Mouse (Mus musculus): ENCODE results near the gene Fam221b. TPM values are rescaled to one million over a fixed set of nuclear protein-coding genes. Genes with fewer than 3 reads are reported as not detected.
A peak's percentile ranks its signal among the peaks of the same experiment; 100 is the strongest.

Gene Fam221b
- polyA plus RNA-seq, 1 experiment from 2014 or later = 2.7 TPM

DNA sequence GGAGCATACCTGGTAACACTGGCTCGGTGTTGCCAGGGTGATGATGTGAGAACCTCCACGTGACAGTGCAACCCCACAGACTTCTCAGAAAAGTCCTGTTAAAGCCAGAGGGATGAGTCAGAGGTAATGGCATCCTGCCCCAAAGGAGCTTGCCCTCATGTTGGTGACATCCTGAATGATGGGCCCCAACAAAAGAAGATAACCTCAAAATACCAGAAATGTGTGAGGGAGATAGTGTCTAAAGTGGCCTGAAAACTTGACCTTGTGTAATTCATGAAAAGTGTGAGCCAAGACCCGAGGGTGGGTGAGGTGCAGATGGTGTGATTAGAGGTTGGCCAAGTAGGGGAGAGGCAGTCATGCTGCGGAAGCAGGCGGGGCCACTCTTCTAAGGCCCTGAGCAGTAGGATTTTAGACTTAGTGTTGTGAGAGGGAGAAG, 24.9 kb upstream of the Fam221b start:
- Histone ChIP-seq H3K27ac (no peak overlapping the region), H3K9ac (no peak overlapping the region), H3K4me3 (replicated peaks) (no peak overlapping the region), H3K27me3 (no peaks in the 10 kb centered on the region), H3K36me3 (0 out of 2 replicates have a peak, but pooled peaks cover 5% of the 10 kb centered on the region), H3K9me3 (replicated peaks) (no peaks in the 10 kb centered on the region), H3K4me1 (no peaks in the 10 kb centered on the region), H3K4me2 (no peak overlapping the region)
- 74% methylated on average over 5 of the region's 5 CpGs for WGBS
- no peak for ATAC-seq (replicated peaks; ENCODE audit: low FRiP score)

DNA sequence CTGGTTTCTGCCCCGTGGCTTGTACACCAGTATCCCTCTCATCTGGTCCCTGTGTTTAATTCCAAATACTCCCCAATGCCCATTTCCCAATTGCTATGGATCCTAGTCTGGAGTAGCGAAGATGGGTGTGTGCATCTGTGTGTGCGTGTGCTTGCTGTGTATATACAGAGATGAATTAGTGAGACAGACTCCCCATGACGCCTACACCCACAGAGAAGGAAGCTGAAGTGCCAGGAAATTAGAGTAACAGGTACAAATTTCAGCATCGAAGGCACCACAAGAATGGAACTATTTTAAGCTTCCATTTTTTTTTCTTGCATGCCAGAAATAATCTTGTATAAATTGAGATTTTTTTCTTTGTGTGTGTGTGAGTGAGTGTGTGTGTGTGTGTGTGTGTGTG, 22.1 kb upstream of the Fam221b start:
- no peak overlapping the region for H3K4me2 ChIP-seq
- ATAC-seq (replicated peaks; ENCODE audit: low FRiP score) = no peak
- no peak overlapping the region for H3K9ac ChIP-seq
- no peak overlapping the region for H3K27ac ChIP-seq
- no peak overlapping the region for H3K4me3 ChIP-seq (replicated peaks)
- 80% methylated on average over 5 of the region's 5 CpGs for WGBS
- H3K9me3 ChIP-seq (replicated peaks) = no peaks in the 10 kb centered on the region
- peaks cover 5% of the 10 kb centered on the region; the same call in 1 of the 2 replicates for H3K36me3 ChIP-seq
- H3K4me1 ChIP-seq = no peaks in the 10 kb centered on the region
- no peaks in the 10 kb centered on the region for H3K27me3 ChIP-seq

DNA sequence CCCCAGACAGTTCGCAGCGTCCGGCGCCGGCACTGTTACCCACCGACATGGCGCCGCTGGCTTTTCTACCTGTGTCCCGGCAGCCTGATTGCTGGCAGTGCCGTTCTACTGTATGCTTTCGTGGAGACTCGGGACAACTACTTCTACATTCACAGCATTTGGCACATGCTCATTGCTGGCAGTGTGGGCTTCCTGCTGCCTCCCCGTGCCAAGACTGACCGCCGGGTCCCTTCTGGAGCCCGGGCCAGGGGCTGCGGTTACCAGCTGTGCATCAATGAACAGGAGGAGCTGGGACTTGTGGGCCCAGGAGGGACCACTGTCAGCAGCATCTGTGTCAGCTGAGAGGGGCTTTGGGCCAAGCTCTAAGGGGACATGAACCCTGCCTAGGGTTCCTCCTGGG, 21.1 kb upstream of the Fam221b start:
- no peak for ATAC-seq (replicated peaks; ENCODE audit: low FRiP score)
- H3K27ac ChIP-seq = no peak overlapping the region
- no peak overlapping the region for H3K4me3 ChIP-seq (replicated peaks)
- H3K36me3 ChIP-seq = peaks cover 5% of the 10 kb centered on the region; the same call in 1 of the 2 replicates
- H3K4me2 ChIP-seq = no peak overlapping the region
- H3K9me3 ChIP-seq (replicated peaks) = no peaks in the 10 kb centered on the region
- 96% methylated on average over 17 of the region's 17 CpGs for WGBS
- H3K4me1 ChIP-seq = no peaks in the 10 kb centered on the region
- no peak overlapping the region for H3K9ac ChIP-seq
- no peaks in the 10 kb centered on the region for H3K27me3 ChIP-seq

DNA sequence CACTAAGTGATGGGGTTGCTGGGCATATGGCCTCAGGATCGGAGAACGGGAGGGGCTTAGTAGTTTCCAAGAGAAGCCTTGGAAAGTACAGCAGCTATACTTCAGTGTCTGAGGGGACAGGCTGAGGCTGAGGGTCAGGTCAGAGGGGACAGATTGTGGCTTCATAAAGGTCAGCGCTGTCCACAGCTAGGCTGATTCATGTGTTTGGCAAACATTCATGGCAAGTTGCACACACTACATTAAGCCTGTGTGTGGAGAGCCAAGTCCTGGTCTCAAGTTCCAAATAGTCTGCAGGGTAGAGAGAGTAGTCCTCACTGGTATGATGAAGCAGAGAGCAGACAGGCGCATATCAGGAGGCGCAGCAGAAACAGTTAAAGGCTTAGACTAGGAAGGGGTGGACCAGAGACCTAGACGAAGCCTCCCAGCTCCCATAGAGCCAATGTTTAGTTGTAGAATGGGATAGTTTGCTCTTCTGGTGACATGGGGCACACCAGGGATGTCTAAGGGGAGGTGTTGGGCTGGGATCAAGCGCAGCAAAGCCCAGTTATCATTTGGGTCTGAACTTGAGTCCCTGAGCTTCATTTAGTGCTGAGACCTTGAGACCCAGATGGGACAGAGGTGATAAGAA, 10.6 kb upstream of the Fam221b start:
- ATAC-seq (replicated peaks; ENCODE audit: low FRiP score) = no peak
- WGBS = 78% methylated on average over 7 of the region's 7 CpGs
- H3K4me1 ChIP-seq = no peaks in the 10 kb centered on the region
- peaks cover 20% of the 10 kb centered on the region; the same call in 1 of the 2 replicates for H3K36me3 ChIP-seq
- H3K27me3 ChIP-seq = no peaks in the 10 kb centered on the region
- H3K9me3 ChIP-seq (replicated peaks) = no peaks in the 10 kb centered on the region
- H3K9ac ChIP-seq = no peak overlapping the region
- no peak overlapping the region for H3K4me3 ChIP-seq (replicated peaks)
- H3K4me2 ChIP-seq = no peak overlapping the region
- no peak overlapping the region for H3K27ac ChIP-seq

DNA sequence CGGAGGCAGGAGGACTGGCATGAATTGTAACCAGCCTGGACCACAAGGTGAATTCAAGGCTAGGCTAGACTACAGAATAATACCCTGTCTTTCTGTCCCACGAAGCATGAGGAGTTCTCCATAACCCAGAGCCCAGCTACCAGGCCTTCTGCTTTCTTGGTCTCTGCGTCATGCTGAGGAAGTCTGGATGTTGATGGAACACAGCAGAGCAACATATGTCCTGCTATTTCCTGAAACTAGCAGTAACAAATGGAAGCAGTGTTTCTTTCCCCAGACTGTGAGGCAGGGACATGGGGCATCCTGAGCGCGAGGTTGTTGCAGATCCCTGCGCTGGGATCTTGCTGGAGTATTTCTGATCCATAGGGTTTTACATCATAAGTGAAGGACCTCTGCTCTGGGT, 9.6 kb upstream of the Fam221b start:
- ATAC-seq (replicated peaks; ENCODE audit: low FRiP score) = no peak
- Histone ChIP-seq H3K4me2 (no peak overlapping the region), H3K36me3 (peaks cover 25% of the 10 kb centered on the region; the same call in 1 of the 2 replicates), H3K9me3 (replicated peaks) (no peaks in the 10 kb centered on the region), H3K9ac (no peak overlapping the region), H3K4me1 (no peaks in the 10 kb centered on the region), H3K27ac (no peak overlapping the region), H3K4me3 (replicated peaks) (no peak overlapping the region), H3K27me3 (no peaks in the 10 kb centered on the region)
- WGBS = 91% methylated on average over 6 of the region's 6 CpGs

DNA sequence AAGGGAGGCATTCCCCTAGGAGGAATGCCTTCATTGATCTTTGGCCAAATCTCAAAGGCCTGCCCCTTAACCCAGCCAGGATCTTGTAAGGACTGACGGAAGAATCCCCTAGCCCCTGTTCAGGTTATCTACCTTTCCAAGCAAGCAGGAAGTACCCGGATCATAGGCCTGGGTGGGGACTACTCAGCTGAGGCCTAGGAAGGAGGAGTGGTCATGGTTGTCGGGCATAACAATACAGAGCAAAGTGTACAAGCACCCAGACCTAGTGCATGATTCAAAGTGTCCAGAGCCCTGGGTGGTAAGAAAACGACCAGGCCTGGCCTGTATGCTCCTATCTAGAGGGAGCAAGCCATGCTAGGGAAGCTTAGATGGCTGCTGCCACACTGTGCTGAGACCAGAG, 6.7 kb upstream of the Fam221b start:
- Histone ChIP-seq H3K4me1 (0 out of 2 replicates have a peak, but pooled peaks cover 4% of the 10 kb centered on the region), H3K9ac (no peak overlapping the region), H3K27ac (no peak overlapping the region), H3K4me3 (replicated peaks) (no peak overlapping the region), H3K9me3 (replicated peaks) (no peaks in the 10 kb centered on the region), H3K36me3 (0 out of 2 replicates have a peak, but pooled peaks cover 12% of the 10 kb centered on the region), H3K27me3 (no peaks in the 10 kb centered on the region), H3K4me2 (no peak overlapping the region)
- WGBS = 82% methylated on average over 4 of the region's 4 CpGs
- ATAC-seq (replicated peaks; ENCODE audit: low FRiP score) = no peak

DNA sequence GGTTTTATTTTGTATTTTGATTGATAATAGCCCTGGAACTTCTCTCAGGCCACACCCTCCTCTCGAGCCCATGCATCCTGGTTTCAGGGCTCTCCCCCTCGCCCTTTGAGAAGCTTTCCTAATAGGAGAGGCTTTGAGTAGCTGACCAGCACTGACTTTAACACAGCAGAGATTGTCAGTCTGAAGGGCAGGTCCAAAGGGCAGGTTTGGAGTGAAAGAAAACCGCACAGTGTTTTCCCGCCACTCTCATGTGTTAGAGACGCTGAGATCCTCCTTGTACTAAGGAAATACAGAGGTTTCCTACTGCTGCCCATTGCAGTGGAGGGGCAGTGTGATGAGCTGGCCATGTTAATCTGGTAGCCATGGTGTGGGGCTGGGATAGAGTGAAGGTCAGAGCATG, 6.0 kb upstream of the Fam221b start:
- peaks cover 9% of the 10 kb centered on the region for H3K4me1 ChIP-seq
- no peak overlapping the region for H3K27ac ChIP-seq
- 69% methylated on average over 5 of the region's 5 CpGs for WGBS
- no peak overlapping the region for H3K4me2 ChIP-seq
- H3K9me3 ChIP-seq (replicated peaks) = no peaks in the 10 kb centered on the region
- no peak overlapping the region for H3K9ac ChIP-seq
- no peak overlapping the region for H3K4me3 ChIP-seq (replicated peaks)
- H3K36me3 ChIP-seq = 0 out of 2 replicates have a peak, but pooled peaks cover 12% of the 10 kb centered on the region
- no peaks in the 10 kb centered on the region for H3K27me3 ChIP-seq
- no peak for ATAC-seq (replicated peaks; ENCODE audit: low FRiP score)

DNA sequence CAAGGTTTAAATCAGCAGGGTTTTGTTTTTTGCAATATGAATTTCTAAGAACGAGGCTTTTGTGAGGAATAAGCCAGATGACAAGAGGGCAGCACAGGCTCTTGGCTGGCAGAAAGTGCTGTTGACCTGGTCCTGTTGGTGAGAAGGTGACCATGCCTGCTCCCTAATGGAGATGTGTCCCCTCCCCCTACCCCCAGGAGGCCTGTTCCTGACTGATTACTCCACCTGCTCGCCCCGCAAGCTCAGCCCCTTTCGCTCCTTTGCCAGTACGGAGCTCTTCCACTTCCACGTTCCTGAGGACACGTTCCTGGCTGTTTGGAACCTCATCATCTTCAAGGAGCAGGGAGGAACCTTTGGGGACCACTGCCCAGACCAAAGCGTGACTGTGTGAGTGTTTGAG, 4.8 kb upstream of the Fam221b start:
- 0 out of 2 replicates have a peak, but pooled peaks cover 12% of the 10 kb centered on the region for H3K36me3 ChIP-seq
- no peak overlapping the region for H3K4me3 ChIP-seq (replicated peaks)
- 82% methylated on average over 8 of the region's 8 CpGs for WGBS
- peaks cover 17% of the 10 kb centered on the region for H3K4me1 ChIP-seq
- no peak overlapping the region for H3K4me2 ChIP-seq
- no peaks in the 10 kb centered on the region for H3K9me3 ChIP-seq (replicated peaks)
- H3K27me3 ChIP-seq = no peaks in the 10 kb centered on the region
- H3K27ac ChIP-seq = no peak overlapping the region
- ATAC-seq (replicated peaks; ENCODE audit: low FRiP score) = no peak
- H3K9ac ChIP-seq = no peak overlapping the region

DNA sequence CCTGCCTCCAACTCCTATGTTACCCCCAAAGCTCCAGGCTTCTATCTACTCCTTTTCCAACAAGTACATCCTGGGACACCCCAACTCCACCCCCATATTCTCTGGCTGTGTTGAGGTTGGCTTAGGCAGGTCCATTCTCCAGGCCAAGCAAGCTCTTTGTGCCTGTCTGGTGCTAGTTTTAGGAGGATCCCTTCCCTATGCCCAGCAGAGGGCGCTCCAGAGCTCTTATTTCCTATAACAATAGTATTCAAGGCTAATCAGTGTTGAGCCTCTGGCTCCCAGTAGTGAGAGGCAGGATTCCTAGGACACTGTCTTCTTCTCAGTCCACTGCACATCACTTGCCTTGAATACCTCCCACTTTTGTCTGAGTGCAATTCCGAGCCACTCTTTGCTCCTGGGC, 3.1 kb upstream of the Fam221b start:
- H3K36me3 ChIP-seq = 0 out of 2 replicates have a peak, but pooled peaks cover 12% of the 10 kb centered on the region
- WGBS = 11% methylated on average over 2 of the region's 2 CpGs
- ATAC-seq (replicated peaks; ENCODE audit: low FRiP score) = no peak

DNA sequence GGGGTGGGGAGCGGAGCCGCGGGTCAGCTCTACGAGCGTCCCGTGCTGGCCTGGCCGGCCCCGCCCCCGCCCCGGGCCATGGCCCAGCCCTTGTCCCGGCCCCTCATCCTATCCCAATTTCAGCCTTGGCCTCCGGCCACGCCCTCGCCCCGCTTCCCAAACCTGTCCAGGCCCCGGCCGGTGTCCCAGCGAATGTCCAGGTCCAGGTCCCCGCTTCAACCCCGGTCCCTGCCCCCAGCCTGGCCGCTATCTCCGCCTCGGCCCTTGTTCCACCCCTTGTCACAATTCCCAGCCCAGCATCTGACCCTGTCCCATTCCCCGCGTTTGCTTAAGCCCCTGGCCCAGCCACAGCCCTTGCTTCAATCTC, 466 bp upstream of the Fam221b start:
- H3K36me3 ChIP-seq = 0 out of 2 replicates have a peak, but pooled peaks cover 4% of the 10 kb centered on the region
- H3K27me3 ChIP-seq = peaks cover 25% of the 10 kb centered on the region
- H3K4me3 ChIP-seq (replicated peaks) = peak overlapping the region; percentile 75
- H3K9me3 ChIP-seq (replicated peaks) = no peaks in the 10 kb centered on the region
- H3K9ac ChIP-seq = peak overlapping the region; percentile 78
- WGBS = under 1% methylated on average over 22 of the region's 25 CpGs
- H3K27ac ChIP-seq = peak overlapping the region; percentile 68
- H3K4me1 ChIP-seq = peaks cover 21% of the 10 kb centered on the region
- peak; percentile 89 for ATAC-seq (replicated peaks; ENCODE audit: low FRiP score)
- H3K4me2 ChIP-seq = peak overlapping the region; percentile 82

More for the DNA sequence above, 3.1 kb upstream of the Fam221b start:
- H3K9me3 ChIP-seq (replicated peaks) = no peaks in the 10 kb centered on the region
- no peak overlapping the region for H3K4me2 ChIP-seq
- H3K27me3 ChIP-seq = peaks cover 8% of the 10 kb centered on the region; the same call in 1 of the 2 replicates
- no peak overlapping the region for H3K9ac ChIP-seq
- no peak overlapping the region for H3K4me3 ChIP-seq (replicated peaks)
- no peak overlapping the region for H3K27ac ChIP-seq
- H3K4me1 ChIP-seq = peaks cover 21% of the 10 kb centered on the region

DNA sequence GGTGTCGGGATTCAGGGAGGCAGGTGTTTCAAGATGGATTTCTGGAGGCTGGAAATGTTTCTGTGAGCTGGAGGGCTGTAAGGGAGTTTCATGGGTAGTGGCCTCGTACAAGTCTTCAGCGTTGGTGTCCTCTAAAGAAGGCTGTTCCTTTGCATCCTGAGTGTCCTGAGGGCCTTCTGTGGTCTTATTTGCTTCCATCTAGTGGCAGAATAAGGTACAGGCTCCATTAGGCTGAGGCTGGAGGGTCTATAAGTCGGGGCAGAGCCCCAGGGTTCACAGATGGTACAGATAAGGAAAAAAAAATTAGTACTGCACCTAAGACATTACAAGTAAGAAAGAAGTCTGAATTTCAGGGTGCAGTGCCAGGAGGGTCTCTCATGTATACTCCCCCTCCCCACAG, 2.5 kb downstream of the Fam221b start:
- 24% methylated on average over 4 of the region's 4 CpGs for WGBS
- no peak for ATAC-seq (replicated peaks; ENCODE audit: low FRiP score)

DNA sequence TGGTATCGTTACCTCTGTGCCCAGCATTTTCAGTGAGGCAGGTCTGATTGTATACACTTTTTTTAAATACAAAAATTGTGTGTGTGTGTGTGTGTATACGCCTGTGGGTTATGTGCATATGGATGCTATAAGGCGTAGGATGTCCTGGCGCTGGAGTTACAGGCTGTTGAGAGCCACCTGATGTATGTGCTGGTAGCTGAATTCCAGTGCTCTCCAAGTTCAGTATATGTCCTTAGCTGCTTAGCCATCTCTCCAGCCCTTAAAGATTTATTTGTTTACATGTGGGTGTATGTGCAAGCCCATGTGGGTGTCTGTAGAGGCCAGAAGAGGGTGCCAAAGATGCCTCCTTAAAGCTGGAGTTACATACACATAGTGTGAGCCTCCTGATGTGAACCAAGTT, 11.8 kb downstream of the Fam221b start:
- Histone ChIP-seq H3K9me3 (replicated peaks) (no peaks in the 10 kb centered on the region), H3K4me2 (peak overlapping the region; percentile 73), H3K9ac (no peak overlapping the region), H3K4me3 (replicated peaks) (peak overlapping the region; percentile 77), H3K27me3 (peaks cover 23% of the 10 kb centered on the region), H3K4me1 (peaks cover 23% of the 10 kb centered on the region), H3K27ac (no peak overlapping the region), H3K36me3 (no peaks in the 10 kb centered on the region)
- WGBS = 59% methylated on average over 4 of the region's 4 CpGs
- no peak for ATAC-seq (replicated peaks; ENCODE audit: low FRiP score)

More for the DNA sequence above, 2.5 kb downstream of the Fam221b start:
- no peak overlapping the region for H3K27ac ChIP-seq
- no peak overlapping the region for H3K9ac ChIP-seq
- H3K4me3 ChIP-seq (replicated peaks) = no peak overlapping the region
- H3K36me3 ChIP-seq = no peaks in the 10 kb centered on the region
- H3K27me3 ChIP-seq = peaks cover 50% of the 10 kb centered on the region
- H3K4me2 ChIP-seq = no peak overlapping the region
- H3K9me3 ChIP-seq (replicated peaks) = no peaks in the 10 kb centered on the region
- peaks cover 17% of the 10 kb centered on the region for H3K4me1 ChIP-seq

All from kidney, embryonic 15.5 days (tissue).